Mouse (Mus musculus) cerebellum, adult 2 months (tissue): ENCODE measurements around the gene Slc39a5.

ENCODE experiments used
- CTCF ChIP-seq: fragments of 200-500 bp; IDR thresholded peaks from 2 replicates; pipeline ENCODE4 v1.5.1; 2011; ENCODE audit warnings: low read depth, mild to moderate bottlenecking, control low read depth, low read length, moderate library complexity, borderline replicate concordance; ENCODE audit not compliant: insufficient read depth
- POLR2A ChIP-seq: fragments of 200-500 bp; IDR thresholded peaks from 2 replicates; pipeline ENCODE4 v1.6.1; 2011; ENCODE audit warnings: low read length, control low read depth, borderline replicate concordance; ENCODE audit not compliant: insufficient read depth

GRCm38 (mm10) chr10:128412558-128412957 is 11.5 kb upstream of the Slc39a5 start:
- TF ChIP-seq POLR2A, result no peak
- no peak for TF ChIP-seq CTCF
